Mouse (Mus musculus) left cerebral cortex, postnatal 36 days (tissue): ENCODE data around the gene Chgb. TPM values are rescaled to one million over a fixed set of nuclear protein-coding genes. Genes with fewer than 3 reads are reported as not detected.

Source experiments
- DNase-seq, 2 experiments: peaks; one replicate each; pipeline ENCODE4 v3.0.0; 2021 to 2022; ENCODE audit warnings: low spot score in 2 of 2, mixed read lengths in 1 of 2
- intact Hi-C: fragments of 180-260 bp; cut with DNase I; formaldehyde crosslinking; loops from one replicate; pipeline ENCODE4 v1.15.1; 2025
- total RNA-seq, 2 experiments: library from RNA; stranded (reverse); gene quantifications; 2 replicates each; pipeline ENCODE4 v1.2.3; 2021

Gene Chgb
- total RNA-seq, 2 experiments from 2014 or later = 267 to 280 TPM

DNA sequence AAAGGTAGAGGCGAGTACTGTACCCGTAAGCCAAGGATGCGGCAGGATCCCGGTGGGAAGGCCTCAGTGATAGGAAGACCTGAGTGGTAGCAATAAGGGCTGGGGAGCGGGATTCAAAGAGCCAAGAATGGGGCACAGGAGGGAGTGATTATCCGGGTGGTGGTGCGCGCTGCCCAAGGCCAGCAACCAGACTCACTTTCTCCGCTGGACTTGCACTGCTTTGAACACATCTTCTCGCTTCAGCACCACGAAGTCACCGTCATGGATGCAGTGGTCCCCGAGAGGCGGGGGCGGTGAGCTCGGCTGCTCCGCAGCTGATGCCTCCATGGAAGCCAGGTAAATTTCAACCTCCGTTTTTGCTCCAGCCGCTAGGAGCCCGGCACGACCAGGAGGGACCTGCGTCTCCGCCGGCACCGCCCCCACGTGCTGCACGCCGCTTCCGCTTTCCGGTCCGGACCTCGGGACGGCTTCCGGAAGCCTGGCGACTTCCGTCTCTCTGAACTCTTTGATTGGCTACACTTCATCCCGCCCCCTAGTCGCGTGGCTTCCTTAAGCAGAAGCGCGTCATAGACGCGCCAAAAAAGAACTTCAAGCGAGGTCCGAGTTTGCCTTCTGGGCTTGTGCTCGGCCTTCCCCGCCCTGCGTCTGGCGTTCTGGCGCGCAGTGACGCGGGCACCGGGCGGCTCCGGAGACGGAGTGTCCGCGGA lies 34.7 kb downstream of the Chgb start, which contains the start of the genes Trmt6 and Mcm8:
Gene Trmt6, minus strand, starts transcription at position 448 of the 707 bp plus-strand sequence.
Gene Mcm8, plus strand, starts transcription at position 534 of the 707 bp plus-strand sequence.
- DNase-seq = peak; percentile 88 to 89
- intact Hi-C loops = loop anchor here (10.0 kb wide), 1 partner anchor 301 kb away; no protein-coding TSS in a partner anchor

- DNase-seq = no peak
- intact Hi-C loops = no loop called here
These were observed 60.0 kb downstream of the Chgb start for GRCm38 (mm10) chr2:132841071-132841470.

Other genes with a start within 250 kb of the Chgb start
- gene Gpcpd1, start 193.5 kb upstream of the Chgb start, total RNA-seq = 10 to 100 TPM; 92.9 to 94.2 TPM
- 10 to 100 TPM; 10.2 to 10.9 TPM for gene Shld1, start 94.3 kb upstream of the Chgb start, total RNA-seq
- gene Trmt6, start 34.8 kb downstream of the Chgb start, total RNA-seq = 10 to 100 TPM; 27.1 to 31.8 TPM
- 1 to 10 TPM; 4.7 to 5.2 TPM for gene Mcm8, start 34.9 kb downstream of the Chgb start, total RNA-seq
- gene Crls1, start 65.4 kb downstream of the Chgb start, total RNA-seq = 10 to 100 TPM; 27.5 to 30.3 TPM
- gene Lrrn4, start 99.6 kb downstream of the Chgb start, total RNA-seq = under 1 TPM; 0.18 to 0.20 TPM
- 1 to 10 TPM in 1 of 2 experiments, under 1 TPM in 1; 0.84 to 1.7 TPM for gene Fermt1, start 164.6 kb downstream of the Chgb start, total RNA-seq